Mouse (Mus musculus) B cell, adult (primary cell): ENCODE measurements around the gene Gm47289. TPM values are rescaled to one million over a fixed set of nuclear protein-coding genes. Genes with fewer than 3 reads are reported as not detected.

Source experiments
- total RNA-seq: library from RNA; stranded (reverse); gene quantifications from 4 replicates; pipeline ENCODE4 v1.2.4, GENCODE M21; 2023; ENCODE audit not compliant: inconsistent age

Gene Gm47289
- total RNA-seq: not detected in 4 replicates

GRCm38 (mm10) chr9:119158861-119159260 is at the start of gene Gm47289:
Gm47289 (plus strand) TSS chr9:119159161.

DNA sequence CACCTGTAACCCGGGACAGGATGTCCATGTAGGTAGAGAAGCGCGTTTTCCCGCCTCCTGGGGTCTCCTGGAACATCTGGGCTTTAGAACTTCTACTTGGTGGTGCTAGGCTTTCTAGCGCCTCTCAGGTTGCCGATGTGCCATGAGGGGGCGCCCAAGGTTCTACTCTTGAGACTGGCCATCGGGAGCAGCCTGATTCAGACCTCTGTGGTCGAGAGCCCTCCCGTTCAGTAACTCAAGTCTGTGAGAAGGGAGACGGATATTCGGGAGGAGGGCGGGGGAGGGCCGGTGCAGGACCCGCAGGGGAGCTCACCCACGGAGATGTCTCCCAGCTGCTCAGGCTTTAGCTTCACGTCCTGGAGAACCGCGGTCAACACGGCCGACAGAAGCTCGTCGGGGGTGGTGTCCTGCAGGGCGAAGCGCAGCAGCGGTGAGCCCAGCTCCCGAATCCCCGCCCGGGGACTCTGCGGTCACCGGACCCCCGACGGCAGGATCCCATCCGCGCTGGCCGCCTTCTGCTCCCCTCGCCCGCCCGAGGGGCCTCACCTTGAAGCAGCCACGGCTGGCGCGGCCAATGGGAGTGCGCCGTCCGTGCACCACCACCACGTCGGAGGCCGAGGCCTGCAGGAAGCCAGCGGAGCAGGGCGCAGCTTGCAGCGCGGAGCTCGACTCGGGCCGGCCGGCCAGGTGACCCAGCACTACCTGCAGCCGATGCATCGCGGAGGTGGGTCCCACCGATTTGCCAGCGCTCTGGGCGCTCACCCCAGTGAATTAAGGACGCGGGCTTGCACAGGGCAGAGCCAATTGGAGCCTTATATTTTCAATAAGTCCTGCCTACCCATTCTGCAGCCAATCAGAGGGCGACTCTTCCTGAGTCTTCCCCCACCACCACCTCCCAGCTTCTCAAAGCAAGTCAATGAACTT is 2.4 kb upstream of the Gm47289 start, which contains the start of gene Acaa1b:
Gene Acaa1b (minus strand): TSS at position 816 of the 924 bp plus-strand sequence.

DNA sequence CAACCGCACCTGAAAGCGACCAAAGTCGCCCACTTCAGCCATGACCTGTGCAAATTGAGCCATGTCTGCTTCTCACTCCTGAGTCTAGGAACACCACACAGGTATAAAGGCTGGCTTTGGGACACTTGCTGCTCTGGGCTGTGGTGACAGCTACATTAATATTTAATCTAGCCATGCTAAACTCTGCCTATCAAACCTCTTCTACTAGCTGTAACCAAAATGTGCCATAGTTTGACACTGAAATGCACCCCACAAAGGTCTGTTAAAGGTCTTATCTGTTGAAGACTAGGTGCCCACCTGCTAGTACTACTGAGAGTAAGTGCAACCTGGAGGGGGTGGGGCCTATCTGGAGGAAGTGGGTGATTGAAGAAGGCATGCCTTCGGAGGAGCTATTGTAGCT is 50.0 kb downstream of the Gm47289 start, which contains the start of gene Slc22a13:
Gene Slc22a13 (minus strand): TSS at position 101 of the 400 bp plus-strand sequence.

Other genes starting within 250 kb of the Gm47289 start
- 0.39 to 0.72 TPM (median 0.39 TPM) in 3 of 4 replicates, not detected in the other for gene Ctdspl, start 232.7 kb upstream of the Gm47289 start, total RNA-seq
- gene Vill, start 106.4 kb upstream of the Gm47289 start, total RNA-seq: 2.3 to 6.7 TPM (median 5.2 TPM) in 4 replicates
- not detected in 4 replicates for gene Plcd1, start 65.7 kb upstream of the Gm47289 start, total RNA-seq
- 0.27 to 0.61 TPM in 2 of 4 replicates, not detected in the others for gene Dlec1, start 56.7 kb upstream of the Gm47289 start, total RNA-seq
- 0.48 to 1.1 TPM (median 1.0 TPM) in 4 replicates for gene Acaa1b, start 2.1 kb upstream of the Gm47289 start, total RNA-seq
- gene Slc22a13, start 49.9 kb downstream of the Gm47289 start, total RNA-seq: not detected in 4 replicates
- 33.1 to 42.1 TPM (median 35.9 TPM) in 4 replicates for gene Oxsr1, start 163.3 kb downstream of the Gm47289 start, total RNA-seq
- gene Acaa1a, start 180.5 kb downstream of the Gm47289 start, total RNA-seq: 50.2 to 67.8 TPM (median 52.1 TPM) in 4 replicates
- gene Myd88, start 182.2 kb downstream of the Gm47289 start, total RNA-seq: 28.2 to 31.9 TPM (median 29.8 TPM) in 4 replicates
- gene Xylb, start 198.2 kb downstream of the Gm47289 start, total RNA-seq: 1.2 to 3.2 TPM (median 1.7 TPM) in 4 replicates
- gene Slc22a14, start 206.4 kb downstream of the Gm47289 start, total RNA-seq: not detected in 4 replicates
- 0.42 to 0.45 TPM in 2 of 4 replicates, not detected in the others for gene Acvr2b, start 243.0 kb downstream of the Gm47289 start, total RNA-seq